Mouse (Mus musculus) lung, postnatal 0 days (tissue): ENCODE results near the gene Prss27. TPM values are rescaled to one million over a fixed set of nuclear protein-coding genes. Genes with fewer than 3 reads are reported as not detected.

Experiments used
- ATAC-seq: fragments of 200-750 bp; cut with Nextera tagmentation; 2 replicates; pipeline ENCODE4 v1.8.0; 2017; ENCODE audit warnings: moderate library complexity
- DNase-seq: peaks from one replicate; pipeline ENCODE4 v3.0.0-alpha.2; 2016; ENCODE audit warnings: low spot score
- H3K27ac ChIP-seq: fragments of 300-500 bp; sonication (generic); 2 replicates; pipeline ENCODE4 v1.5.1; 2014; ENCODE audit warnings: antibody characterized with exemption, mild to moderate bottlenecking, low read length, mixed read lengths
- H3K27me3 ChIP-seq: fragments of 300-500 bp; sonication (generic); replicated peaks from 2 replicates; pipeline ENCODE4 v1.6.1; 2014; ENCODE audit warnings: low read length, mixed read lengths; ENCODE audit not compliant: insufficient read depth
- H3K36me3 ChIP-seq: fragments of 300-500 bp; sonication (generic); 2 replicates; pipeline ENCODE4 v1.6.1; 2014; ENCODE audit warnings: low read length, mixed read lengths; ENCODE audit not compliant: insufficient read depth
- H3K4me1 ChIP-seq: fragments of 300-500 bp; sonication (generic); 2 replicates; pipeline ENCODE4 v1.6.1; 2014; ENCODE audit warnings: antibody characterized with exemption, low read depth, low read length, mixed read lengths; ENCODE audit not compliant: insufficient read depth
- H3K4me2 ChIP-seq: fragments of 300-500 bp; sonication (generic); replicated peaks from 2 replicates; pipeline ENCODE4 v1.6.1; 2014; ENCODE audit warnings: low read depth, mild to moderate bottlenecking, low read length, moderate library complexity, mixed read lengths
- H3K4me3 ChIP-seq: fragments of 300-500 bp; sonication (generic); 2 replicates; pipeline ENCODE4 v1.5.1; 2014; ENCODE audit warnings: low read depth, low read length
- H3K9ac ChIP-seq: fragments of 300-500 bp; sonication (generic); replicated peaks from 2 replicates; pipeline ENCODE4 v1.6.1; 2014; ENCODE audit warnings: low read depth, mild to moderate bottlenecking
- H3K9me3 ChIP-seq: fragments of 300-500 bp; sonication (generic); 2 replicates; pipeline ENCODE4 v1.6.1; 2016; ENCODE audit warnings: low read length, mixed read lengths
- CTCF ChIP-seq: IDR thresholded peaks from 2 replicates; pipeline ENCODE4 v1.5.1; 2016; ENCODE audit warnings: antibody characterized with exemption, mild to moderate bottlenecking
- EP300 ChIP-seq: IDR thresholded peaks from 2 replicates; pipeline ENCODE4 v1.6.1; 2016; ENCODE audit warnings: antibody characterized with exemption, mild to moderate bottlenecking, control low read depth
- WGBS: fragments of 180-500 bp; shearing (Covaris S2); extraction: QIAGEN DNeasy Blood & Tissue Kit; methylation state at CpG from one replicate; pipeline ENCODE4 v1.1.7; 2014; 5-methylcytosine and 5-hydroxymethylcytosine counted together
- polyA plus RNA-seq: library from polyadenylated mRNA; unstranded; fragments of >200 nt; fragmentation: Nextera tagmentation; extraction: Ambion mirVana; gene quantifications from 2 replicates; pipeline ENCODE4 v1.2.1, GENCODE M21; 2015

The Prss27 gene
- polyA plus RNA-seq = 0.18 TPM in 2 replicates

GRCm38 (mm10) chr17:24037844-24038243 is at the start of gene Prss27:
Prss27 (plus strand) TSS chr17:24038144.
- no peaks in the 10 kb centered on the region for H3K27me3 ChIP-seq
- H3K27ac ChIP-seq = no peak within 1 kb of the TSS
- ATAC-seq (no peak), DNase-seq (no peak)
- H3K36me3 ChIP-seq = no peaks in the 10 kb centered on the region
- no peaks in the 10 kb centered on the region for H3K9me3 ChIP-seq
- no peak within 1 kb of the TSS for H3K9ac ChIP-seq
- H3K4me1 ChIP-seq = no peaks in the 10 kb centered on the region
- no peak within 1 kb of the TSS for H3K4me2 ChIP-seq
- TF ChIP-seq CTCF = no peak
- no peak for TF ChIP-seq EP300
- no peak within 1 kb of the TSS for H3K4me3 ChIP-seq
- whole genome bisulfite sequencing = 61% methylated on average over 4 of the region's 4 CpGs

- H3K9ac ChIP-seq = no peak overlapping the region
- 0 out of 2 replicates have a peak, but pooled peaks cover 3% of the 10 kb centered on the region for H3K27me3 ChIP-seq
- H3K4me3 ChIP-seq = no peak overlapping the region
- ATAC-seq (peak; percentile 82), DNase-seq (peak; percentile 75)
- no peak overlapping the region for H3K27ac ChIP-seq
- TF ChIP-seq CTCF (no peak), EP300 (no peak)
- 48% methylated on average over 2 of the region's 2 CpGs for WGBS
- no peaks in the 10 kb centered on the region; the same call in 1 of the 2 replicates for H3K4me1 ChIP-seq
- H3K36me3 ChIP-seq = no peaks in the 10 kb centered on the region
- H3K4me2 ChIP-seq = no peak overlapping the region
- H3K9me3 ChIP-seq = no peaks in the 10 kb centered on the region
Observed at GRCm38 (mm10) chr17:23989802-23990201, 48.1 kb upstream of the Prss27 start.

DNA sequence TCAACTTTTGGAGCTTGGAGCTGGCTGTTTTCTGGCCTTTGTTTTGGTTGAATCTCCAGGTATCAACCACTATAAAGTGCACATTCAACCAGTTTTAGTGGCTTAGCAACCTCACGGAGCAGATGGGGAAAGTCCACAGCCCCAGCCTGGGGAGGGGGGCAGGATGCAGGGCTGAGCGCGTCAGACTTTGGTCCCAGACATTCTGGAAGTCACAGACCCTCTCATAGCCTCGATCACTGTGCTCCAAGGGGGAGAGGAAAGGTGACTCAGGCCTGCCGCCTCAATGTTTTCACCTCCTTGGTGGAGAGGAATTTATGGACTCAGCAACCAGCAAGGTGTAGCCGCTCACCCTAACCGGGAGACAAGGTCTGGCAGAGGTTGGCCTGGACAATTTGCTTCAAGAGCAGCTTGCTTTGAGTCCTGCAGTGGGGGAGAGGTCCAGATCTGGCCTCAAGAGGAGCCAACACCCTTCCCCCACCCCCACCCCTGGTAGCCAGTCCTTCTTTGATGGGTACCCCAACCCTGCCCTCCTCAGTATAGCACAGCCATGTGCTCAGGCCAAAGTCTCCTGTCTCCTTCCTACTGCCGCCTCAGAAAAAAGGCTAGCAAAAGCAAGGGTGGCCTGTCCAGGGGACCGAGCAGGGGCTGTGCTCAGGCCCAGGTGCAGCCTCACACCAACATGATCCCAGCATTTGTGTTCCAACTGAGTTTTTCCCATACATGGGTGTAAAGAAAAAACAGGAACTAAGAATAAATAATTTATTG is 45.0 kb upstream of the Prss27 start:
- no peak overlapping the region for H3K4me3 ChIP-seq
- H3K36me3 ChIP-seq = no peaks in the 10 kb centered on the region
- no peaks in the 10 kb centered on the region for H3K9me3 ChIP-seq
- no peak overlapping the region for H3K27ac ChIP-seq
- 71% methylated on average over 9 of the region's 9 CpGs for WGBS
- no peaks in the 10 kb centered on the region; the same call in 1 of the 2 replicates for H3K4me1 ChIP-seq
- H3K9ac ChIP-seq = no peak overlapping the region
- 0 out of 2 replicates have a peak, but pooled peaks cover 5% of the 10 kb centered on the region for H3K27me3 ChIP-seq
- DNase-seq = no peak
- no peak for TF ChIP-seq EP300
- TF ChIP-seq CTCF = no peak
- ATAC-seq = peak; percentile 11
- peak overlapping the region; percentile 25 for H3K4me2 ChIP-seq

- 0 out of 2 replicates have a peak, but pooled peaks cover 5% of the 10 kb centered on the region for H3K27me3 ChIP-seq
- H3K4me2 ChIP-seq = peak overlapping the region; percentile 25
- ATAC-seq (peak; percentile 65), DNase-seq (peak; percentile 93)
- H3K9me3 ChIP-seq = no peaks in the 10 kb centered on the region
- no peak overlapping the region for H3K27ac ChIP-seq
- H3K9ac ChIP-seq = no peak overlapping the region
- no peaks in the 10 kb centered on the region; the same call in 1 of the 2 replicates for H3K4me1 ChIP-seq
- no peaks in the 10 kb centered on the region for H3K36me3 ChIP-seq
- TF ChIP-seq CTCF = peak; percentile 82
- TF ChIP-seq EP300 = no peak; the same call in 1 of the 2 replicates
- WGBS = 12% methylated on average over 30 of the region's 31 CpGs
- no peak overlapping the region for H3K4me3 ChIP-seq
Observed at GRCm38 (mm10) chr17:23993559-23994428, 44.1 kb upstream of the Prss27 start.

DNA sequence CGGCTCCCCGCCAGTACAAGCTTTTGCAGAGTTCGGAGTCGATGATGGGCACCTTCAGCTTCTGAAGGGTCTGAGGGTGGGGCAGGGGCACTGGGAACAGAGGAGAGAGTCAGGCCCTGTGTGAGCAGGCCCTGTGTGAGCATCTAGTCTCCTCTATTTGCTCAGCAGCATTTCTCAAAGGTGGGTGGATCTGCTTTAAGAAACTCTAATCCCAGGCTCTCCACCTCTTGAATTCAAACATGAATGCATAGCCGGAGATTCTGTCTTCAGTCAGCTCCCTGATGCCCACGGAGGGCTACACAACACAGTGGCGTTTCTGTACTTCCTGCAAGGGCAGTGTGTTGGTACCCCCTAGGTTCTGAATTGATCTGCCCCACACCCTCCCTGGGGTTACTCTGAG is 43.3 kb upstream of the Prss27 start:
- TF ChIP-seq EP300 = no peak
- no peak for TF ChIP-seq CTCF
- ATAC-seq = no peak
- H3K36me3 ChIP-seq = no peaks in the 10 kb centered on the region
- H3K4me1 ChIP-seq = no peaks in the 10 kb centered on the region; the same call in 1 of the 2 replicates
- H3K4me3 ChIP-seq = no peak overlapping the region
- DNase-seq = no peak
- WGBS = 65% methylated on average over 7 of the region's 7 CpGs
- H3K4me2 ChIP-seq = no peak overlapping the region
- H3K27ac ChIP-seq = no peak overlapping the region
- no peaks in the 10 kb centered on the region for H3K9me3 ChIP-seq
- H3K9ac ChIP-seq = no peak overlapping the region
- 0 out of 2 replicates have a peak, but pooled peaks cover 5% of the 10 kb centered on the region for H3K27me3 ChIP-seq

- Histone ChIP-seq H3K9me3 (no peaks in the 10 kb centered on the region), H3K4me2 (no peak overlapping the region), H3K27ac (no peak overlapping the region), H3K27me3 (0 out of 2 replicates have a peak, but pooled peaks cover 5% of the 10 kb centered on the region), H3K9ac (no peak overlapping the region), H3K36me3 (no peaks in the 10 kb centered on the region), H3K4me3 (no peak overlapping the region), H3K4me1 (no peaks in the 10 kb centered on the region; the same call in 1 of the 2 replicates)
- 28% methylated on average over 1 of the region's 1 CpGs for WGBS
- no peak for TF ChIP-seq EP300
- TF ChIP-seq CTCF = no peak
- no peak for ATAC-seq
- no peak for DNase-seq
Observed at GRCm38 (mm10) chr17:23995421-23995820, 42.5 kb upstream of the Prss27 start.
